Mouse (Mus musculus): Measurements from ENCODE around the gene Il16.

Il16 gene

GRCm38 (mm10) chr7:83644761-83645160, 100.8 kb downstream of the Il16 start:
- DNase-seq (ENCODE audit: low read depth), result no peak

GRCm38 (mm10) chr7:83643581-83643980, 101.9 kb downstream of the Il16 start:
- no peak for DNase-seq (ENCODE audit: low read depth)

GRCm38 (mm10) chr7:83641163-83641562, 104.4 kb downstream of the Il16 start:
- DNase-seq (ENCODE audit: low read depth), result no peak

GRCm38 (mm10) chr7:83640581-83640980, 104.9 kb downstream of the Il16 start:
- DNase-seq (ENCODE audit: low read depth), result no peak

- no peak for DNase-seq (ENCODE audit: low read depth)
Measured at GRCm38 (mm10) chr7:83639084-83639483, 106.4 kb downstream of the Il16 start.

DNA sequence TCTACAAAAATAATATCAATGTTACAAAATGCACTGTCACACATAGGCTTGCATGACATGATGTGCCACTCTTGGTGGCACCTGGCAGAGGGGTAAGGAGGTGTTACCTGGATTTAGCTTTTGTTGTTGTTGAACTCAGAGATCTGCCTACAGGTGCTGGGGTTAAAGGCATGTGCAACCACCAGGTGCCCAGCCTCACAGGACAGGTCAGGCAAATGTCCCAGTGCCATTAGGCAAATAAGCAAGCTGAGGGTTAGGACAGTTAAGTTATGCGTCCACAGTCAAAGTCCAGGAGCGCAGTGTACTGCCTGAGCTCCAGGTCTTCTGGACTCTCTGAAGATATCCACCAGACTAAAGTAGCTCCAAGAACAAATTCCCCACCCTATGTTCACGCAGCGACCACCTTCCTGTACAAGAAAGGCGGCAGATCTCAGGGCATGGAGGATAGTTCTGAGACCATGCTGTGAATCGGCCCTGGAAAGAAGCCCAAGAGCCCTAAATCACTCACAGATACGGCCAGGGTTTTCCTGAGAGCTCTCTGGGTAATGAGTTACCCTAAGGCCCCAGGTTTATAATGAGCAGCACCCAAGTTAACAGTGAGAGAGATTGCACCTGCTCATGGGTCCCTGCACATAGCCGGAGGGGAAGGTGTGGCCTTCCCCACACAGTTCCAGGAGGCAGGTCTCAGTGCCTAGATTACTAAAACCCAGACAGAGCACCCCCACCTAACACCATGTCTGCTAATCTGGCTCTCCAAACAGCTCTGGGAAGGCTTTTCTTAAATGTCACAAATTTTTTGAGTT, 107.5 kb downstream of the Il16 start:
- no peak for DNase-seq (ENCODE audit: low read depth)

- DNase-seq (ENCODE audit: low read depth), result no peak
Measured at GRCm38 (mm10) chr7:83636425-83636824, 109.1 kb downstream of the Il16 start.

- no peak for DNase-seq (ENCODE audit: low read depth)
Measured at GRCm38 (mm10) chr7:83635726-83636125, 109.8 kb downstream of the Il16 start.

DNA sequence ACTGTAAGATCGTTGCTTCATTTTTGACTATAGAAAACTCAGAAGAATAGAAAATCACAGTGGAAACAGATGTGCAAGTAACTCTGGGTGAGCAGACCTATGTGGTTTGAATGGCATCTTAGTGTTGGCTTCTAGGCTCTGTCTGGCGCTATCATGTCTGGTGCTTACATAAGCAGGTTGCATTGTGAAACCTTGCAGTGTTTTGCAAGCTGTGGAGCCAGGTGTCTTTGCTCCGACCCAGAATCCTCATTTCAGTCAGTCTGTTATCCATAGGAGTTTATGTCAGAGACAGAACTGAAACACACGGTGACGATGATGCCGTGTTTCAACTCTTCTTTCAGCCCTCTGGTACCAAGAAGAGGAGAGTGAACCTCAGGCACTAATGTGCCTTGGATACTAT, 111.7 kb downstream of the Il16 start:
- no peak for DNase-seq (ENCODE audit: low read depth)

- DNase-seq (ENCODE audit: low read depth), result no peak
Measured at GRCm38 (mm10) chr7:83632682-83633120, 112.8 kb downstream of the Il16 start.

DNA sequence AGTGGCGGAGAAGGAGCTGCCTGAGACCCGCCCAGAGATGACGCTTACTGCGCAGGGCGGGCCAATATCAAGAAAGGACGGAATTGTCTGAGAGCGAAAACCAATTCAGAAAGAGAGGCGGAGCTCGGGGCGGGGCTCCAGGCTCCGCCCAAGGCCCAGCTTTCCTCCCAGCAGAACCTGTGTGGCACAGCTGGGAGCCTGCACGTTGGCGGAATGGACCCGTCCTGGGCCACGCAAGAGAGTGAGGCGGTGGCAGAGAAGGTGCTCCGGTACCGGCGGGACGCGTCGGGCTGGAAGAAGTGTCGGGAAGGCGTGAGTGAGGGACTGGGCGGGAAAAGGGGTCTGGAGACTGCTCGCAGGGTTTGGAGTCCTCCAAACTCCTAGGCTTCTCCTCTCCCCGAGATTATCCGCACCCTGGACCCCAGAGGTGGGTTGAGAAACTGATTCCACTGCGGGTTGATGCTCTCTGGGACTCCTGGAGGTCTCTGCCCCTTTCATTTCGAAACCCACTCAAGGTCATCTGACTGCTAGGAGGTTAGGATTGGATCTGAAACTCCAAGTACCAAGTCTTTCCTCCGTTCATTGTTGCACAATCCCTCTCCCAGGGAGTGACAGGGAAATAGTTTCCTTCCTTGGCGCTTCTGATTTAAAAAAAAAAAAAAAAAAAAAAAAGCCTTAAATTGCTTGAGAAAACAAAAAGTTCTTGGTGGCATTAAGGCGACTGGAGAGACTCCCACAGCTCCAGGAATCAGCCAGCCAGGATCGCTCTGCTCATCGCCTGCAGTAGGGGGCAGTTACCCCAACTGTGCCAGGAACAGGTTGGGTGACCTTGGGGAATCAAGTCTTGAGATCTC, 113.5 kb downstream of the Il16 start, which contains the start of gene Stard5:
Stard5 (plus strand) TSS at position 132 of the 854 bp plus-strand sequence.
- peak; percentile 98 for DNase-seq (ENCODE audit: low read depth)

DNA sequence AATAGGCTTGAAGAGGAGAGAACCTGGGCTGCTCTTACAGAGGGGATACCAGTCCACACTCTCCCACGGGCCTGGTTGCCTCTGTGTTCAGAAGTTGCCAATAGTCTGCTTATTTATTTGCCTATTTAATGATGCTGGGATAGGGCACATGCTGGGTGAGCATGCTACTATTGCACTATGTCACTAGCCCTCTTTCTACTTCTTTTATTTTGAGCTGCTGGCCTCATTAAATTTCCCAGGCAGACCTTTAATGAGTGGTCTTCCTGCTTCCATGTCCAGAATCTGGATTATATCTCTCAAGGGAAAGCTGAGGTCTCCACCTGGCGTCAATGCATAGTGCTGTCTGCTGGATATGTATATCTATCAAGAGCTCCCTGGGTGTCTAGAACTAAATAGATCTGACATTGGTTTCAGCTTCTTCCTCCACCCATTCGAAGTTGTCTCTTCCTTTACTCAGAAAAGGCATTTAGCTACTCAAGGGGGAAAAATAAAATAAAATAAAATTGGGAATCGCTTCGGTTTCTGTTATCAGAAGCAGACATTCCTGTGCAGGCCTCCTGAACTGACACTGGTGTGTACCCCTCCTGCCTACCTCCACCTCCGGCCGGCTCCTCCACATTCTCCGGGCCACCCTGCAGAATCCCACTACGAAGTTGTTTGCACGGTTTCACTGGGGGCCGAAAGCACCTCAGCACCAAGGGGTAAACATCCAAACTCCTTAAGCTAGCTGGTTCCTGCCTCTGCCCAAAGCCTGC, 114.3 kb downstream of the Il16 start:
- no peak for DNase-seq (ENCODE audit: low read depth)

DNA sequence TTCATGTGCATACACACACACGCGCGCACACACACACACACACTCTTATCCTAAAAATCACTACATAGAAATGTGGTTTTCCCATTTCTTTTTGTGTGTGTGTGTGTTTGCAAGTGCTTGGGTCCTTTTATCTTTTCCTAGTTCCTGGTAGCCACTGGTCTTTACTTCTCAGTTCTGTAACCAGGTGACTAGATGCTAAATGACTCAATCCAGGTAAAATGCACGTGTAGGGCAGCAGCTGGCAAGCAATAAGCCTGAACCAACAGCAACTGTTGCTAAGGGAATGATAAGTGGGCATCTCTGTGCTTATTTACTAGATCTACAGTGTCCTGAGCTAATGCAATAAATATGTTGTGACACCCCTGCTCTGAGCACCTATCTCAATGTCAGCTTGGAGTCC, 118.2 kb downstream of the Il16 start:
- DNase-seq (ENCODE audit: low read depth), result no peak

GRCm38 (mm10) chr7:83626557-83627257, 118.8 kb downstream of the Il16 start:
- no peak for DNase-seq (ENCODE audit: low read depth)

DNA sequence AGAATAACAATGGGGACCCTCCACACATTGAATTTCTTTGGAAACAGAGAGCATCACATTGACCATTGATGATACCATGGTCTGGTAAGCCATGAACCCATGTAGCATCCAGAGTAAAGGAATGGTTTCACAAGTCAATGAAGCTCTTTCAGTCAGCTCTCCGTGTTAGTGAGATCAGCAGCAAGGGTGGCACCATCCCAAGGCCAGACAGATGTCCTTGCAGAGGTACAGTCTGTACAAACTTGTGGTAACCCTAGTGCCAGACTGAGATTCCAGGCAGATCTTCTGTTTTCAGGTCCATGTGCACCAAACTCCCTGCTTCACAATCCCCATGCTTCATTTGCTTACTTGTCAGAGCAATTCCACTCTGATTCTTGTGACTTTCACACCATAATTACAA, 121.5 kb downstream of the Il16 start:
- no peak for DNase-seq (ENCODE audit: low read depth)

- DNase-seq (ENCODE audit: low read depth), result no peak
Measured at GRCm38 (mm10) chr7:83622582-83622981, 122.9 kb downstream of the Il16 start.

- no peak for DNase-seq (ENCODE audit: low read depth)
Measured at GRCm38 (mm10) chr7:83618709-83619108, 126.8 kb downstream of the Il16 start.

DNA sequence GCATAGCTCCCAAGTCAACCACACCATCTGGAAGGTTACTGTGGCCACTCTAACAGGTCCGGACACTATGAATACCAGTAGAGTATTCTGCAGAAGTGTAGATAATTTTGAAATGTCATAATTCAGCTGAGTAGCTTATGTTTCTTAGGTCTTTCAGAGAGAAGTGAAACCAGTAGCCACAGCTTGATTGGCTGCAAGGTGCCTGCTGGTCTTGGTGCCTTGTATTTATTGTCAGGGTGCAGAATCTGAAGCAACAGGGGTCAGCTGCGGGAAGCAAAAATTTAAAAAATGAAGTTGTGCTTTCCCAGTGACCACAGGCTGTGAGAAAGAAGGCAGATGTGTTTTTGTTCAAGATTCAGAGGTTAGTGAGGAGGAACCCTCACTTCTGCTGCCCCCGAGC, 129.3 kb downstream of the Il16 start:
- no peak for DNase-seq (ENCODE audit: low read depth)

GRCm38 (mm10) chr7:83615815-83616214, 129.7 kb downstream of the Il16 start:
- DNase-seq (ENCODE audit: low read depth), result no peak

DNA sequence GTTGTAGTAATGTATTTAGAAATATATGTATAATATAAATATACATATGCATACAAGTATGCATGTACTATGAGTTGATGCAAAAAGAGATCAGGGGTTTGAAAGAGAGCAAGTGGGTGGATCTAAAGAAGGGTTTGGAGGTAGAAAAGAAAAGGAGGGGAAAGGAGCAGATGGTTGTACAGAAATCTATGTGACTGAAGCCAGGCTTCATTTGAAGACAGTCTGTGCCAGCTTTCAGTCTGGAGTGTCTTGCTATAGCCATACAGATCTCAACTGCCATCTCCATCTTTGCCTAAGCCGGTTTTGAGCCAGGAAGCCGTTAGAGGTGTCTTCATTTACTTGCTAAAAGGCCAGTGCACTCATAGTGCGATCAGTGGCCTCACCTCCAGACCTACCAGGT, 130.3 kb downstream of the Il16 start:
- DNase-seq (ENCODE audit: low read depth), result no peak

DNA sequence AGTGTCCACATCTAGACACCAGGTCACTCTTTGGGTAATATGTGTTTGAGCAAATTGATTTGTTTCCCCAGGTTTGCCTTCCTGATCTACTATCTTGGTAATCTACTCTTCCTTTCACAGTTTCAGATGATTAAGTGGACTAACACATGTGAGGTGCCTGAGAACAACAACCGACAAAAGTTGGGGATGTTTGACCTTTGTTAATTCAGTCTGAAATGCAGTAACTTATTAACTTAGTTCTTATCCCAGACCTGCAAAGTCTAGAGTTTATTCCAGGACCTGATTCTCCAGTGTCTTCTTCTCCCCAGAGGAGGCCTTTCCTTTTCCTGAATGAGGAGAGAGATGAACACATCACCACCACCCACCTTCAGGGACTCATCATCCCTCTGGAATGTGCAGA, 133.6 kb downstream of the Il16 start:
- no peak for DNase-seq (ENCODE audit: low read depth)

DNA sequence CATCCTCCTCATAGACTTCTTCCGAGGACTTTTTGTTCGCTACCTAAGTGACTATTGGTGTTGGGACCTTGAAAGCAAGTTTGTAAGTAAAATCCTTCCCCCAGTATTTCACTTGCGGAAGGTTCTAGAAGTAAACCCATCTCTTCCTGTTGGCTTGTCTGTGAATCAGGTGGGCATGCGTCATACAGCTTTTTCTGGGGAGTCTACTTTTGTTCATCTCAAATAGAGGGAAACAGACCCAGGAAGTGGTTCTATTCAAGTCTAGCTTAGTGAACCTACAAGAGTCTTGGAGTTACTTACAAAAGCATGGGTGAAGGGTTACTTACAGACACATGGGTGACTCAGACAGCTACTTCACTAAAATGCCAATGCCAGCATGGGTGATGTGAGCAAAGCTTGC, 135.6 kb downstream of the Il16 start:
- peak; percentile 47 for DNase-seq (ENCODE audit: low read depth)
